Mouse (Mus musculus) embryonic fibroblast, embryonic 13.5 days (primary cell): Measurements from ENCODE around the gene Glis1.

ENCODE experiments used
- CTCF ChIP-seq: IDR thresholded peaks from 2 replicates; pipeline ENCODE4 v1.5.1; 2011; ENCODE audit warnings: mild to moderate bottlenecking, control low read depth, low read length, moderate library complexity, borderline replicate concordance; ENCODE audit not compliant: insufficient read depth
- POLR2A ChIP-seq: IDR thresholded peaks from 2 replicates; pipeline ENCODE4 v1.6.1; 2011; ENCODE audit warnings: low read depth, mild to moderate bottlenecking, control low read depth, low read length, moderate library complexity

GRCm38 (mm10) chr4:107570329-107571014, 136.1 kb downstream of the Glis1 start:
- TF ChIP-seq POLR2A = no peak
- no peak for TF ChIP-seq CTCF
